Mouse (Mus musculus) cortical plate, adult 2 months (tissue): Measurements from ENCODE around the gene Myom3.

Experiments used
- CTCF ChIP-seq: fragments of 200-500 bp; IDR thresholded peaks from 2 replicates; pipeline ENCODE4 v1.5.1; 2011; ENCODE audit warnings: mild to moderate bottlenecking, control low read depth, low read length; ENCODE audit not compliant: insufficient read depth; ENCODE audit errors: extremely low read depth
- POLR2A ChIP-seq: fragments of 200-500 bp; IDR thresholded peaks from 2 replicates; pipeline ENCODE4 v1.6.1; 2011; ENCODE audit warnings: mild to moderate bottlenecking, low read length, control low read depth; ENCODE audit not compliant: insufficient read depth; ENCODE audit errors: extremely low read depth

DNA sequence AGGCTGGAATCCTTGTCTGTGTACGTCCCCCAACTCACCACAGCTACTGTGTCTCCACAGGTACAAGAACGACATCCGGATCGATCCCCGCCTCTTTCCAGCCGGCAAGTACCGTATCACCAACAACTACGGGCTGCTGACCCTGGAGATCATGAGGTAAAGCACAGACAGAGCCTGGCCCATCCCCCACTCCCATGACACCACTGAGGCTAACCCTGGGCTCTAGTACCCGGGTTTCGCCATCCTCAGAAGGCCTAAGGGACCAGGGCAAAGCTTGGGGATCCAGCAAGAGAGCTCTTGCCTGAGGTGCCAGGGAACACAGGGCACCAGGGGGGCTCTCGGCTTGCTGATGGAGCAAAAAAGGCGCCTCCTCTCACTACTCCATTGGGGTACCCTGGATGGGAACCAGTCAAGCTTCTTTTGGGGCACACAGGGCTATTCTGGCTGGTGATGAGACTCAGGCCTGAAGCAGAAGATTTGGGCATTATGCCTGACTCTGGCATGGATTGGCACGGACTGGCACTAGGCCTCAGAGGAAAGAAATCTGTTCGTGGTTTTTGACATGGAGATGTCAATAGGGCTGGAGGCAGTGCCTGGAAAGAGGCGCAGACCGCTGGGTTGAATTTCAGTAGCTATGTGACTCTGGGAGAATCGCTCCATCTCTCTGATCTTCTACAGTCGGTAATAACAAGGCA lies 11.2 kb downstream of the Myom3 start:
- no peak for TF ChIP-seq CTCF
- TF ChIP-seq POLR2A, result no peak
